Mouse (Mus musculus): ENCODE results near the gene Filip1.

DNA sequence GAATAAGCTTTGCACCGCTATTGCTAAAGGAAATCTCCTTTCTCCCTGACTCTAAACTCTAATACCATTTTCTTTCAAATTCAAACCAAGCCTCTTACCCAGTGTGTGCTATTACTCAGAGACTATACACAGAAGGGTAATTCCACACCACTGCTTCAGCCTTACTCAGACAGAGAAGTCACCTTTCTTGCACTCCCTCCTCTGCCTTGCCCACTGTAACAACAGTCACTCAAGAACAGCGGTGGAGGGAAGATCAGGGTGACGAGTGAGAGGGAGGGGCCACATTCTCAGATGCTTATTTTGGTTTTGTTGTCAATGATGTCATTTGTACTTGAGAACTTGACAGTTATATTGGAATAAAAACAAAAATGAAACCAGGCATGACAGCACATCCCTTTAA, 65.2 kb downstream of the Filip1 start:
- TF ChIP-seq CTCF (conservative IDR thresholded peaks at IDR 0.05; ENCODE audit: low read length) (no peak), POU5F1 (IDR thresholded peaks at IDR 0.05; ENCODE audit: borderline replicate concordance, low read length) (no peak)
